Mouse (Mus musculus) heart, adult 18-20 months (tissue): ENCODE results near the gene Xxylt1. TPM values are rescaled to one million over a fixed set of nuclear protein-coding genes. Genes with fewer than 3 reads are reported as not detected.

ENCODE experiments used
- DNase-seq, 2 experiments: peaks; one replicate each; pipeline ENCODE4 v3.0.0; 2021 to 2022; ENCODE audit warnings: mixed read lengths in 1 of 2
- long read RNA-seq, 2 experiments: library from polyadenylated mRNA; stranded (forward); transcript quantifications; one replicate each; pipeline ENCODE4 v2.0.0; 2021
- total RNA-seq, 2 experiments: library from RNA; stranded (reverse); gene quantifications; 2 replicates each; pipeline ENCODE4 v1.2.3; 2021

The Xxylt1 gene
- total RNA-seq: 10 to 100 TPM; 10.2 to 10.9 TPM
- long read RNA-seq, experiment 1, transcript Xxylt1-201 (4 exons, 3,470 nt): major isoform, 11 of 15 reads
- long read RNA-seq, experiment 1, partial matches to known transcripts: 0 of 15 reads
- long read RNA-seq, experiment 1, other reads (novel, unspliced or antisense): 4 of 15 reads
- long read RNA-seq, experiment 2, partial matches to known transcripts: 0 of 4 reads
- long read RNA-seq, experiment 2, other reads (novel, unspliced or antisense): 2 of 4 reads

GRCm38 (mm10) chr16:31081125-31081664, at the start of gene Xxylt1:
Gene Xxylt1 (minus strand): TSS chr16:31081432.
- peak; percentile 95 to 97 for DNase-seq

GRCm38 (mm10) chr16:31128116-31128515, 46.9 kb upstream of the Xxylt1 start:
- no peak for DNase-seq

DNA sequence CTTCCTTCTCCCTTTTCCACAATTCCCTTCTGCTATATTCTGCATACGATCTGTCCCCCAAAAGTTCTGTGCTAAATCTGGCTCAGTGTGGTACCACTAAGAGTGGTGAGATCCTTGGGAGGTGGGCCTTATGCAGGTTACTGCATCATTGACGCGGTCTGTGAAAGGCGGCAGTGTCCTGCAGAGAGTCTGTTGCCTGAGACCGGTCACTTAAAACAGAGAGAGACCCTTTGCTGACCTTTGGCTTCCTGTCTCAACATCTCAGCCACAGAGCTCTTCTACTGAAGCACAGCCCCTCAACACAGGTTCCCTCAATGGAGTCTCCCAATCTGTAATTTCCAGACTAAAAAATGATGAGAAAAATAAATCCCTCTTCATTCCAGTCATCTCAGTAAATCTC, 43.8 kb upstream of the Xxylt1 start:
- DNase-seq: no peak

DNA sequence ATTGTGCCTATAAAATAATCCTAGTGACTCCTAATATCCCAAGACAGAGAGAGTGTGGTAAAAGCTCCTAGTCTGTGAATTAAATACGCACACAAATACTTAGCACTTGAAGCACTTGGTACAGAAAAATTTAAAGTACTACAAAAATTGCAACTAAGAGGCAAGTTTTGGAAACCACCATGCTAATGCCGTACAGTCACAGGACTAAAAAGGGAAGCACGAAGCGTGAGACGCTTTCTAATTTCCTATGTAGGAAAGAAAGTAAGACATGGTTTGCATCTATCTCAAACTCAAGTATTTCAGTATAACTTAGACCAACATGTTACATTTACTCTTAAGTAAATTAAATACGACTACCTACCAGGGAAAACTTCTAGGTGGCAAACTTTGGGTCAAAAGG, 40.4 kb upstream of the Xxylt1 start:
- no peak for DNase-seq

DNA sequence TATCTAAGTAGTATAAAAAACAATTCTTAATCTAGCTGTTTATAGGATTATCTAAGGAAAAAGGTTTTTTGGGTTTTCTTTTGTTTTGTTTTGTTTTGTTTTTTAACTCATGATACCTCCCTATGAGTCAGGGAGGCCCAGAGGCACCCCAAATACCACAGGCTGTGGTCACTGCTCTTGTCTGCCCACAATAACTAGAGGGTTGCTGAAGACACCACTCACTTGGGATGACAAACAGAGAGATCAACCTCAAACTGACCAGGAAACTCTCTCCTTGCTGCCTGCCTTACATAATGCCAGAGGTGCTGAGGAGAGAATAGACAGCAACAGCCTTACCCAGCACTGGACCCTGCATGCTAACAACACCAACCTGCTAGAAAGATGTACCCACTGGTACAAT, 32.4 kb upstream of the Xxylt1 start:
- DNase-seq: no peak

DNA sequence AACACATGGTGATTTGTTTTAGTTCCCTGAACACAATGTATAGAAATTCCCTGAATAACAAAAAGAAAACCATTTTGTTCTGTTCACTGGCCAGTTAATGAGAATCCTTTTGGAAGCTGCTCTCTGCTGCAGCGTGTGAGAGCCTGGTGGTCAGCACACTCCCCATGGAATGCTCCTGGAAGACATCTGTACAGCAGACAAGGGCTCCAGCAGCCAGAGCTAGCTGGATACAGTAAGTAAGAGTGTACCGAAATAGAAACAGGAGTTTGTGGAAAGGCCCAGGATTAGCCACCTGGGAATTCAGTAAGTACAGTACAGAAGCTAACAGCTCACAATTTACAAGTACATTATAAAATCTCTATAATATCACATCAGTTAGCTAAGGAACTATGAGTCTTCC, 20.1 kb upstream of the Xxylt1 start:
- no peak for DNase-seq

DNA sequence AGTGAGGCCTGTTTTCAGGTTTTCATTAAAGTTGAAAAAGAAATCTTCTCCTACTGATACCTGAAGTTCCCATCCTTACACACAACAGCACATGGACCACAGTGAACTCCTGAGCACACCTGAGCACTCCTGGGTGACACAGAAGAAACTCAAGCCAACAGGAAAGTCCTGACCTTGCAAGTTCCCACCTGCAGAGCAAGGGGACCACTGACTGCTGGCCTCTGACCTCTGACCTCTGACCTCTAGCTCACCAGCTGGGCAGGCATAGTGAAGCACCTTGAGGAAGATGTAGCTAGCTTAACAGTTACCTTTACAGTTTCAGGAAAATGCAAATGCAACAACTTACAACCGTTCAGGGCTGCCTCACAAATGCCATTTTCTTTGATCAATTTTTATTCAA, 18.7 kb upstream of the Xxylt1 start:
- no peak for DNase-seq

DNA sequence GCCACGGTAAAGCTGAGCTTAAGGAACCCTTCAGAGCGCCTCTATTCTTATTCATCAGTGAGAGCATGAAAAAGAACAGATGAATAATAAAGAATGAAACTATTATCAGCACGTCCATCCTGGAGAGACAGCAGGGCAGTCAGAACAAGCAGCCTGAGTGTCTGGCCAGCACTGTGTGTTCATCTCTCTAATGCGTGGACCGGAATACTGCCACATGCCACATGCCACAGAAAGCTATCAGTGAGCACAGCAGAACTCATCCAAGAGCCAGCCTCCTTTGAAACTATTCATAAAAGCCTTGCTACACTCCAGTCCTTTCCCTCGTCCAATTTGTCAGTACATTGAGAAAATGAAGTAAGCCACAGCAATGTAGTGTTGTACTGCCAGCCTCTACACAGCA, 12.8 kb upstream of the Xxylt1 start:
- DNase-seq: no peak

DNA sequence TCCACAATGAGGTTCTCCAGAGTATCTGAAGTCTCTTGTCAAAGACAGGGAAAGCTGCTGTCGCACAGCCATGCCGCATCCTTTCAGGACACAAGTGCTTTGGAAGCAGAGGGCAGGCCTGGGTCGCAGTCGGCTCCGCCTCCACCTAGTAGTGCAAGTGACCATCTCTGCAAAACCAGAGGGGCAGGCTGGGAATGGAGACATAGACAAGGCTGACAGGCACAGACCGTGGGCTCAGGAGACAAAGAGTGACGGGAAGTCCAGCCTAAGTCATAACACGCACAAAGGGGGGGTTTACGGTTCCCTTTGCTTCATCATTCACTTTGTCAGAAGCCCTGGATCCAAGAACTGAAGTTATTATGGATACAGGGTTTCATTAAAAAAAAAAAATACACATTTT, 12.0 kb upstream of the Xxylt1 start:
- no peak for DNase-seq

DNA sequence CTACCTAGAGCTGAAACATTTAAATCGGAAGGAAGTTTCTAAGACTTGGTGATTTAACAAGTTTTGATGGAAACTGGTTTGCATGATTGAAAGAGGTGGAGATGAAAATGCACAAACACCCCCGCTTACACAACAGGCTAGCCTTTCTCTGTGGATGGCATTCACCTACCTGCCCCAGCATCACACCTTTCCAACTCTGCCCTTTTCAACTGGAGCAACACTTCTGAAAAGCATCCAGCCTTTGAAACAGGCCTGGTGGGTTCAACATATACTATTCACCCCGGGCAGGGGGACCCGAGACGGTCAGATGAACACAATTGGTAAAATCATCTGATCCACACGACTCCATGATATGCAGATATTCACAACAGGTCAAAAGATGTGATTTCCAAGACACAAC, 659 bp upstream of the Xxylt1 start:
- peak in 1 of 2 experiments; percentile 4 for DNase-seq

GRCm38 (mm10) chr16:31080573-31081051, 620 bp downstream of the Xxylt1 start:
- DNase-seq: peak; percentile 77 to 84

DNA sequence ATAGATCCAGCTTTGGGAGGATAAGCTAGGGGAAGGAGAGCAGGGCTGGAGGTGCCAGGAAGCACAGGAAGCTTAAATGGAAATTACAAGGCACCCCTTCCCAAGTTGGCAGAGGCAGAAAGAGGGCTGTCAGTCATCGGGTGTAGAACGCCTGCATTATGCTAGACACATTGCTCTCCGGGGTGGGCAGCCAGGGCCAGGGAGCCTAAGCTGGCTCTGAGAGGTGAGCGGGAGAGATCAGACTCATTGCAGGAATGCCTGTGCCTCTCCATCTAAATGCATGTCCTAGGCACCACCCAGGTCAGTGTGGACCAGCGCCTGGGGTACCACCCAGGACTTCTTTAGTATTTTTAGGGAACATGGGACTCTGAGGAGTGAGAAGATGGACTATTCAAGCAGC, 3.8 kb downstream of the Xxylt1 start:
- DNase-seq: no peak

DNA sequence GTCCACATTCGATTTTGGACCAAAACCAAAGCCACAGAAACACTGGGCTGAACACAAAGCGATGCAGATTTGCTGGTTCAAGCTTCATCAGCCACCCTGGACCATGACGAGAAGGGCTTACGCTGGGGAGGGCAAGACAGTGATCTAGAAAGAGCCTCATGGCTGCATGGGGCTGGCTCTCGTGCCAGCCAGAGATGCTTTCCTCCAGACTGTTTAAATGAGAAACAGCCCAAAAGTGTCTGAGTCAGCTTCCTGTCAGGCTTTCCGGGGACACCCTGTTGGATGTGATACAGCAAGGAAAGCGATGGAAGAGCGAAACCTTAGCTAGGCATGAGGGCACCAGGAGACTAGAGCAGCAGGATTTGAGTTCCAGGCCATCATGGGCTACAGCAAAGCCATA, 4.8 kb downstream of the Xxylt1 start:
- no peak for DNase-seq

GRCm38 (mm10) chr16:31074324-31074908, 6.8 kb downstream of the Xxylt1 start:
- no peak for DNase-seq

- DNase-seq: no peak
Measured at GRCm38 (mm10) chr16:31071731-31072130, 9.5 kb downstream of the Xxylt1 start.

DNA sequence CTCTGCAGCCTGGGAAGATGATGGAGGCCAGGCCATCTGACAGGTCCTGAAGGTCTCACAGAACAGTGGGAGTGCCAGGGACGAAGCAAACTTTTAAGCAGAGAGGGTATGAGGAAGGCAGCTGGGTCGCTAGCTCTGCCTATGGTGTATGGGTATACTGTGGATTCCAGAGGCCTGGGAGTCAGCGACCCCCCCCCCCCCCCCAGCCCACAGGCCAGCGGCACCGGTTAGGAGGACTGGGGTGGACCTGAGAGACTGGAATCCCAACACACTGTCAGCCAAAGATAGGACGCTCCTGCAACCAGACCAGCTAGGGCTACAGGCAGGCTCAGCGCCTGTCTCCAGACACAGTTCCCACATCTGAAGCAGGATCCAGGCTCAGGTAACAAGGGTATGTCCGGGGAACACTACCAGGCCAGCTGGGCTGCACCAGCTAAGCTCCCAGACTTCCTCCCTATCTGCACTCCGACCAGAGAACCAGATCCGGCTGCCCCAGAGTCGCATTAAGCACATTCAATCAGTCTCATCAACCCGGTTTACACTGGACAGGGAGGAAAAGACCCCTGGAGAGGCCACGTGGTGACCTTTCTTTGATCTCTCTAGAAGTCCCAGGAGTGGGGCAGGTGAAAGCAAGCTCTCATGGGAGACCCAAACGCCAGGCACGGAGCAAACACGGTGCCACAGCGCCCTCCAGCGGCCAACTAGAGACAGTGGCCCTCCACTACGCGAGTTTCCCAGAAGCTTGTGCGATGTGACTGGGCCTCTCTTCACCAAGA, 10.7 kb downstream of the Xxylt1 start:
- peak; percentile 83 to 95 for DNase-seq

DNA sequence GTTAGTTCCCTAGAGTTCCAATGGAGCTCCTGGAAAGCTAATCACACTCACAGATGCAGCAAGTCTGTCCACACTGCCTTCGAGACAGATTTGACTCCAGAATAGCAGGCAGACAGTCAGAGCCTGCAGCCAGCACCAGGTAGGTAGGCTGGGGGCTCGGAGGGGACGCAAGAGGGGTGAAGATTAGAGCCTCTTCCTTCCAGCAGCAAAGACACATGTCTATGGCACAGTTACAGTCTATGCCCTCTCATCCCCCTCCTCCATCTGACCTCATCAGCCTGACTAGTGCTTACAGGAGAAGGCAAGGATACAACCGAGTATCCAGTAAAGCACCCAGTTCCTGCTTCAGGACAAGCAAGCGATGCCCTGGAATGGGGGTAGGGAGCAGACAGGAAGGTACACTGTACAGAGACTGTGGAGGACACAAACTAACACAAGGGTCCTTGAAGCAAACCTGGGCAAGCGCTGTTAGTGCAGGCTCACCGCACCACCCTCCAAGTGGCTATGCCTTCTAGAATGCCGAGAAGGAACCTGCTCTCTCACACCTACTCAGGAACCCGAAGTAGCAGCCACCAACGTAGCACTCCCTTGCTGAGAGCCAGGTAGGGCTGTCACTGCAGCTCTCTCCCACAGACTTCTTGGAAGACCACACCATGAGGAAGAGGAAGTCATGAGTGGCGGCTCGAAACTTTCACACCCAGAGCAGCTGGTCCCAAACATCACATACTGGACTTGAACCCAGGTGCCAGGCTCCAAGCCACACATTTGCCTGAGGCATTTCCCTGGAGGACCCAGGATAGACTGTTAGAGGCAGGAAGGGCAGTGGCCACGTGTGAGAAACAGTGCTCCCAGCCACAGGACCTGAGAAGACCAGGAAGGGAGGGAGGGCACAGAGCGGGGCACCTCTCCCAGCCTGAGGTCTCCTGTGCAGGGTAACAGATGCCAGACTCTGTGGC, 11.7 kb downstream of the Xxylt1 start:
- DNase-seq: no peak

GRCm38 (mm10) chr16:31068280-31068679, 13.0 kb downstream of the Xxylt1 start:
- peak in 1 of 2 experiments; percentile 65 for DNase-seq

GRCm38 (mm10) chr16:31066344-31067098, 14.7 kb downstream of the Xxylt1 start:
- peak; percentile 59 to 88 for DNase-seq

DNA sequence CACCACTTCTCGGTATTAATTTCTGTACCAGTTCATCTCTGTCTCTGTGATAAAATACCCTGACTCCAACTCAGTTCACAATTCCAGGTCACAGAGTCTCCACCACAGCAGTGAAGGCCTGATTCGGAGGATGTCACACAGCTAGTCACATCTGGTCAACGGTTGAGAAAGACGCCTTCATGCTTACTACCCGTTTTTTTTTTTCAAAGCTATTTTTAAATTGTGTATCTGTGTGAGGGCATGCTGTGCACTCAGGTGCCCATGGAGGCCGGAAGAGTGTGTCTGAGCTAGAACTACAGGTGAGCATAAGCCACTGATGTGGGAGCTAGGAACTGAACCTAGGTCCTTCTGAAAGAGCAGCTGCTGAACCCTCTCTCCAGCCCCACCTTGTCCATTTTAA, 16.4 kb downstream of the Xxylt1 start:
- DNase-seq: no peak

- no peak for DNase-seq
Measured at GRCm38 (mm10) chr16:31062918-31063317, 18.3 kb downstream of the Xxylt1 start.
